Mouse (Mus musculus) midbrain, embryonic 14.5 days (tissue): ENCODE measurements at regions not wholly inside any gene's neighbourhood (a gene's known extent, or its start where the extent isn't known, plus 50 kb on each side); places are given as distances from the start of the nearest gene placed in this dataset.
"Not testable (repeated sequence)": the region's sequence is repeated elsewhere in the genome, so short reads cannot be mapped to it uniquely, and the experiment has no call there.

Experiments
- ATAC-seq: fragments of 200-750 bp; cut with Nextera tagmentation; 2 replicates; pipeline ENCODE4 v1.8.0; 2017; ENCODE audit warnings: moderate number of reproducible peaks, moderate library complexity; ENCODE audit not compliant: low FRiP score, low TSS enrichment
- DNase-seq: peaks from one replicate; pipeline ENCODE4 v3.0.0-alpha.2; 2015
- H3K27ac ChIP-seq: fragments of 300-500 bp; sonication (generic); replicated peaks from 2 replicates; pipeline ENCODE4 v1.5.1; 2014; ENCODE audit warnings: mild to moderate bottlenecking, low read depth, low read length, moderate library complexity
- H3K27me3 ChIP-seq: fragments of 300-500 bp; sonication (generic); 2 replicates; pipeline ENCODE4 v1.6.1; 2014; ENCODE audit warnings: low read length, control low read depth, mixed read lengths; ENCODE audit not compliant: control insufficient read depth, insufficient read depth
- H3K36me3 ChIP-seq: fragments of 300-500 bp; sonication (generic); 2 replicates; pipeline ENCODE4 v1.6.1; 2014; ENCODE audit warnings: low read length, control low read depth; ENCODE audit not compliant: control insufficient read depth, insufficient read depth
- H3K4me1 ChIP-seq: fragments of 300-500 bp; sonication (generic); 2 replicates; pipeline ENCODE4 v1.6.1; 2014; ENCODE audit warnings: mild to moderate bottlenecking, antibody characterized with exemption, low read length, control low read depth; ENCODE audit not compliant: control insufficient read depth, insufficient read depth
- H3K4me2 ChIP-seq: fragments of 300-500 bp; sonication (generic); 2 replicates; pipeline ENCODE4 v1.6.1; 2014; ENCODE audit warnings: mild to moderate bottlenecking, low read length, moderate library complexity
- H3K4me3 ChIP-seq: fragments of 300-500 bp; sonication (generic); replicated peaks from 2 replicates; pipeline ENCODE4 v1.5.1; 2014; ENCODE audit warnings: low read depth, low read length
- H3K9ac ChIP-seq: fragments of 300-500 bp; sonication (generic); replicated peaks from 2 replicates; pipeline ENCODE4 v1.6.1; 2014; ENCODE audit warnings: mild to moderate bottlenecking, low read length, moderate library complexity
- H3K9me3 ChIP-seq: fragments of 300-500 bp; sonication (generic); 2 replicates; pipeline ENCODE4 v1.6.1; 2016; ENCODE audit warnings: low read length, control low read depth, mixed read lengths; ENCODE audit not compliant: control insufficient read depth
- WGBS: fragments of 180-500 bp; shearing (Covaris S2); extraction: QIAGEN DNeasy Blood & Tissue Kit; methylation state at CpG from one replicate; pipeline ENCODE4 v1.1.7; 2014; 5-methylcytosine and 5-hydroxymethylcytosine counted together

DNA sequence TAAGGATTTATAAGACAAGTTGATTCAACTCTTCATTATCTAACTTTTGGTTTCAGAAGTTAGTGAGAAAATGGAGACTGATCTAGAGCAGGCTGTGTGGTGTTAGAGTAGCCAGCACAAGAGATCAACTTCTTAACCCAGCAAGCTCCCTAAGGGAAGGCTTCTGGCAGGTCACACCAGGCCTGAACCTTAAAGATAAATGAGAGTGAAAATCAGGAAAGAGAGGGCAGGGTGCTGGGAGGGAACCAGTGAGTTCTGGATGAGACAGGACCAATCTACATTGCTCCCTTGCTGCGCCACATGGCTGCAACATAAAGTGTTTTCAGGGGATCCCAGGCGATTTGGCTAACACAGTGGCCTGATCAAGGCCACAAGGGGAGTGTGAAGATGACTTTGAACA lies 54.7 kb upstream of the Tmem17 start:
- Histone ChIP-seq H3K9me3 (no peaks in the 10 kb centered on the region), H3K4me2 (no peak overlapping the region), H3K27ac (no peak overlapping the region), H3K4me3 (no peak overlapping the region), H3K27me3 (no peaks in the 10 kb centered on the region), H3K9ac (no peak overlapping the region), H3K36me3 (no peaks in the 10 kb centered on the region), H3K4me1 (no peaks in the 10 kb centered on the region)
- DNase-seq (no peak), ATAC-seq (no peak)
- whole genome bisulfite sequencing, result 89% methylated on average over 2 of the region's 2 CpGs

DNA sequence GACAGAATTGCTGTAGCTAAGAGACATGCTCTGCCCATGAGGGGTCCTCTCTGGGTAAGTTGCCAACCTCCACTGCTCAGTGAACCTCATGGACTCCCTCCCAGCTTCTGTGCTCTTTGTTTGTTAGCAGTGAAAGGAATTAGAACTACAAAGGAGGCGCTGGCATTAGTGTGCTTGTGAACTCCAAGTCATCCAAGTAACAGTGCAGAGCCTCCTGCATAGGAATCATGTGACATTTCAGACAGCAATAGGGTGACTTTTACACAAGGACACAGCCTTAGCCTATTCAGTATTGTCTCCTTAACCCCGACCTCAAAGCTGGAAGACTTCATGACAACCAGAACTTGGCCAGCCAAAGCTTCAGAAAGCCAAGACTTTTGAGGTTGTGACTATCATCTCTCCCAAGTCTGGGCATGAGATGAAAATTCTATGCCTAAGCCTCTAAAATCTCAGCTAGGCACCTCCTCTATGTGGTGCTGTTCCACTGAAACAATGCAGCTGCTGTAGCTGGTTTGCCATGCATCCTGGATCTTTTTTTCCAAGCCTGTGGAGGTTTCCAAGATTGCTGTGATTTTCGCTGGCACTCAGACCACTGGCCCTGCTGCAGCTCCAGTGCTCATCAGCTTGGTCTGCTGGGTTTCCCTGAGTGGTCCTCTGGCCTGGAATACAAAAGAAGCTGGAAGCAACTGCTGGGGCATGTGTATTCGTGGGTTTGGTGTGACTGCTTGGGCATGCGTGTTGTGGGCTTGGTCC lies 52.8 kb upstream of the Tmem17 start:
- Histone ChIP-seq H3K9me3 (no peaks in the 10 kb centered on the region), H3K36me3 (no peaks in the 10 kb centered on the region), H3K27ac (no peak overlapping the region), H3K27me3 (no peaks in the 10 kb centered on the region), H3K4me3 (no peak overlapping the region), H3K4me1 (no peaks in the 10 kb centered on the region), H3K4me2 (no peak overlapping the region), H3K9ac (no peak overlapping the region)
- 56% methylated on average over 5 of the region's 5 CpGs for WGBS
- DNase-seq (peak; percentile 62), ATAC-seq (peak; percentile 67)

DNA sequence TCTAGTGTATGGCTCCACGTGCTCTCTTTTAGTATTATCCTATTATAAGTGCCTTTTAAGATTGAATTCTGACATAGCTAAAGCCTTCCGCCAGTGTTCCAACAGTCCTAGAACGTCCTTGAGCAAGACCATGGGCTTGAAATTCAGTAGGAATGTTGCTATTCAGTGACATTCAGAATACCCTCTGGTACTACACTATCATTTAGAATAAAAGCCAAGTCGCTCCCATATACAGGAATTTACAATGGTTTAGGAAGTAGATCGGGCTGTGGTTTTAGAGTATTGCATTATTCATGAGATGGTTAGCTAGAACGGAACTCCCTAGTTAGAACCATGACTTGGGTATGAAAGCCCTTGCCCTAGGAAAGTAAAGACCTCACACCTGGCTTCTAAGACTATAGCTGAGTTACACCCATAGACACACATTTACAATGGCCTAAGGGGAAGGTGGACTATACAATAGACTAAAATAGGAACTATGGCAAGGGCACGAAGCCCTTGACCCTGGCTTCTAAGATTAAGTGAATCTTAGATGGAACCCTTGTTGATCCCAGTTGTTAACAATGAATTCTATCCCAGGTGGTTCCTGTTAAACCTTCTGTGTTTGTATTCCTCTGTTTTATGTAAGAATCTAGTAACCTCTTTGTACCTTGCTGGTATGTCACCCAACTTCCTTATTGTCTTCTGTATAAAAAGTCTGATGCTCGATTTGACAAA lies 50.7 kb upstream of the Tmem17 start:
- DNase-seq, H3K27me3 ChIP-seq, H3K4me2 ChIP-seq, H3K4me1 ChIP-seq, ATAC-seq, H3K9ac ChIP-seq, H3K4me3 ChIP-seq, H3K36me3 ChIP-seq, H3K9me3 ChIP-seq, H3K27ac ChIP-seq: not testable (repeated sequence)
- WGBS, result 87% methylated on average over 8 of the region's 8 CpGs
